ENCODE assay signal across 17 mouse cellular contexts in genomic region chr2:144108376-144108775, GRCm38 (mm10).
DNase-seq lines count a peak whose midpoint lies in the region; ATAC-seq and TF ChIP-seq lines count a peak whose summit lies in the region.
"Had no signal": no experiment of that assay in that cellular context is flagged by ENCODE, and none has a peak within 500 bp of the region (broad histone marks: within the 10 kb centered on the region; RNA-seq: fewer than 3 reads in every experiment).

No protein-coding gene starts in this region.

- 0 out of 2 replicates have a peak, but pooled peaks cover 3% of the 10 kb centered on the region for H3K4me1 ChIP-seq in intestine, postnatal 0 days (replicated peaks; ENCODE audit: control insufficient read depth, insufficient read depth, low read length)
- H3K4me1 ChIP-seq in forebrain, embryonic 10.5 days = peaks cover 21% of the 10 kb centered on the region
- H3K4me1 ChIP-seq: forebrain, embryonic 15.5 days had no signal

- no peaks in the 10 kb centered on the region for H3K36me3 ChIP-seq in intestine, postnatal 0 days (ENCODE audit: control insufficient read depth, insufficient read depth)
- no peaks in the 10 kb centered on the region for H3K36me3 ChIP-seq in forebrain, embryonic 10.5 days (replicated peaks)
- H3K36me3 ChIP-seq: forebrain, embryonic 15.5 days; limb, embryonic 15.5 days had no signal

- H3K27me3 ChIP-seq in intestine, postnatal 0 days (replicated peaks; ENCODE audit: control insufficient read depth, insufficient read depth, low read length) = no peaks in the 10 kb centered on the region
- H3K27me3 ChIP-seq in forebrain, embryonic 10.5 days (ENCODE audit: poor library complexity, severe bottlenecking) = no peaks in the 10 kb centered on the region
- H3K27me3 ChIP-seq: forebrain, embryonic 15.5 days; limb, embryonic 15.5 days had no signal

- no peak overlapping the region for H3K4me3 ChIP-seq in intestine, postnatal 0 days (ENCODE audit: low read depth, low read length)
- no peak overlapping the region for H3K4me3 ChIP-seq in forebrain, embryonic 10.5 days
- H3K4me3 ChIP-seq: forebrain, embryonic 15.5 days; limb, embryonic 15.5 days had no signal

- no peak overlapping the region for H3K9ac ChIP-seq in intestine, postnatal 0 days (ENCODE audit: low read depth, low read length)
- H3K9ac ChIP-seq: forebrain, embryonic 15.5 days; limb, embryonic 15.5 days had no signal

- DNase-seq in adrenal gland, postnatal 36 days = peak; percentile 14 to 57
- DNase-seq in adrenal gland, postnatal 25 days = no peak
- DNase-seq in 3134 (ENCODE audit: extremely low read depth, insufficient read length, low spot score) (peak; percentile 24), NIH3T3 (ENCODE audit: low read depth) (peak; percentile 67)
- DNase-seq in urinary bladder, adult 18-20 months (ENCODE audit: low spot score in 2 of 2) = no peak
- DNase-seq in forebrain, embryonic 10.5 days (ENCODE audit: extremely low spot score, low spot score) = no peak
- DNase-seq: cerebellum, adult 11 months; cerebellum, postnatal 14 days; kidney, adult 8-10 months; kidney, postnatal 25 days; lung, postnatal 10 days; right cerebral cortex, postnatal 14 days; thymus, postnatal 36 days had no signal

- 70% methylated on average over 3 of the region's 3 CpGs for WGBS in intestine, postnatal 0 days
- WGBS in forebrain, embryonic 10.5 days = 91% methylated on average over 3 of the region's 3 CpGs

- peak overlapping the region; percentile 82 for H3K27ac ChIP-seq in intestine, postnatal 0 days (ENCODE audit: low read depth, low read length)
- no peak overlapping the region for H3K27ac ChIP-seq in forebrain, embryonic 10.5 days
- H3K27ac ChIP-seq: forebrain, embryonic 15.5 days; hindbrain, postnatal 0 days; limb, embryonic 15.5 days had no signal

- ATAC-seq in intestine, postnatal 0 days = peak; percentile 58
- ATAC-seq: forebrain, embryonic 15.5 days; hindbrain, postnatal 0 days had no signal

- no peak for TF ChIP-seq CTCF in intestine, postnatal 0 days (IDR thresholded peaks at IDR 0.05; ENCODE audit: low read depth)

- no peaks in the 10 kb centered on the region for H3K9me3 ChIP-seq in intestine, postnatal 0 days (ENCODE audit: control insufficient read depth)
- H3K9me3 ChIP-seq in forebrain, embryonic 10.5 days = no peaks in the 10 kb centered on the region
- H3K9me3 ChIP-seq: forebrain, embryonic 15.5 days; limb, embryonic 15.5 days had no signal

- no peak overlapping the region for H3K4me2 ChIP-seq in intestine, postnatal 0 days (replicated peaks; ENCODE audit: low read depth)
- H3K4me2 ChIP-seq: forebrain, embryonic 15.5 days; limb, embryonic 15.5 days had no signal

Comparison
In these comparisons a context has a peak if more than half of its experiments do, and no peak if none do; other contexts are left out.
1. DNase-seq: peak in adrenal gland, postnatal 36 days (2 of 2), 3134 (single experiment) and NIH3T3 (single experiment); none in adrenal gland, postnatal 25 days (single experiment), urinary bladder, adult 18-20 months (0 of 2) and forebrain, embryonic 10.5 days (single experiment).